Mouse (Mus musculus) brain, embryonic 14.5 days (tissue): Measurements from ENCODE around the gene Eef1akmt2.

ENCODE experiments used
- CTCF ChIP-seq: fragments of 200-500 bp; IDR thresholded peaks from 2 replicates; pipeline ENCODE4 v1.5.1; 2012; ENCODE audit warnings: inconsistent platforms, mild to moderate bottlenecking, moderate library complexity, borderline replicate concordance; ENCODE audit not compliant: insufficient read depth, insufficient read length; ENCODE audit errors: extremely low read depth
- POLR2A ChIP-seq: fragments of 200-500 bp; IDR thresholded peaks from 2 replicates; pipeline ENCODE4 v1.6.1; 2012; ENCODE audit warnings: mild to moderate bottlenecking, inconsistent platforms, borderline replicate concordance; ENCODE audit not compliant: poor library complexity, insufficient read depth, insufficient read length, severe bottlenecking; ENCODE audit errors: extremely low read depth

GRCm38 (mm10) chr7:132892311-132892661 lies 39.8 kb upstream of the Eef1akmt2 start:
- TF ChIP-seq CTCF (no peak), POLR2A (no peak)
